Mouse (Mus musculus): ENCODE measurements around the gene Pth. TPM values are rescaled to one million over a fixed set of nuclear protein-coding genes. Genes with fewer than 3 reads are reported as not detected.

The Pth gene
- total and polyA plus RNA-seq, 2 experiments from 2014 or later, result not detected

GRCm38 (mm10) chr7:113416536-113416935, 28.2 kb upstream of the Pth start:
- H3K4me3 ChIP-seq (ENCODE audit: low read depth, low read length), result no peak overlapping the region
- H3K4me1 ChIP-seq (ENCODE audit: insufficient read depth), result no peaks in the 10 kb centered on the region
- no peak overlapping the region for H3K9ac ChIP-seq
- no peak for ATAC-seq
- WGBS, result 95% methylated on average over 1 of the region's 1 CpGs
- no peak for TF ChIP-seq CTCF (IDR thresholded peaks at IDR 0.05; ENCODE audit: low read depth)
- H3K4me2 ChIP-seq (ENCODE audit: low read depth), result no peak overlapping the region
- H3K9me3 ChIP-seq (ENCODE audit: low read length), result no peaks in the 10 kb centered on the region
- H3K27ac ChIP-seq (ENCODE audit: low read depth, low read length), result no peak overlapping the region
- H3K36me3 ChIP-seq (ENCODE audit: insufficient read depth), result no peaks in the 10 kb centered on the region
- DNase-seq, result no peak
- no peaks in the 10 kb centered on the region for H3K27me3 ChIP-seq (ENCODE audit: insufficient read depth, low read length)

GRCm38 (mm10) chr7:113415256-113415655, 26.9 kb upstream of the Pth start:
- Histone ChIP-seq H3K9ac (no peak overlapping the region), H3K27ac (ENCODE audit: low read depth, low read length) (no peak overlapping the region), H3K4me3 (ENCODE audit: low read depth, low read length) (no peak overlapping the region), H3K36me3 (ENCODE audit: insufficient read depth) (no peaks in the 10 kb centered on the region), H3K9me3 (ENCODE audit: low read length) (no peaks in the 10 kb centered on the region), H3K4me2 (ENCODE audit: low read depth) (no peak overlapping the region), H3K4me1 (ENCODE audit: insufficient read depth) (no peaks in the 10 kb centered on the region), H3K27me3 (ENCODE audit: insufficient read depth, low read length) (no peaks in the 10 kb centered on the region)
- DNase-seq, result no peak
- 74% methylated on average over 3 of the region's 3 CpGs for WGBS
- ATAC-seq, result no peak
- TF ChIP-seq CTCF (IDR thresholded peaks at IDR 0.05; ENCODE audit: low read depth), result no peak

GRCm38 (mm10) chr7:113408712-113409111, 20.3 kb upstream of the Pth start:
- TF ChIP-seq CTCF (IDR thresholded peaks at IDR 0.05; ENCODE audit: low read depth), result no peak
- Histone ChIP-seq H3K4me2 (ENCODE audit: low read depth) (no peak overlapping the region), H3K27ac (ENCODE audit: low read depth, low read length) (no peak overlapping the region), H3K36me3 (ENCODE audit: insufficient read depth) (no peaks in the 10 kb centered on the region), H3K4me1 (ENCODE audit: insufficient read depth) (no peaks in the 10 kb centered on the region), H3K9me3 (ENCODE audit: low read length) (no peaks in the 10 kb centered on the region), H3K27me3 (ENCODE audit: insufficient read depth, low read length) (no peaks in the 10 kb centered on the region), H3K9ac (no peak overlapping the region), H3K4me3 (ENCODE audit: low read depth, low read length) (no peak overlapping the region)
- 53% methylated on average over 5 of the region's 5 CpGs for WGBS
- no peak for DNase-seq
- ATAC-seq, result no peak

DNA sequence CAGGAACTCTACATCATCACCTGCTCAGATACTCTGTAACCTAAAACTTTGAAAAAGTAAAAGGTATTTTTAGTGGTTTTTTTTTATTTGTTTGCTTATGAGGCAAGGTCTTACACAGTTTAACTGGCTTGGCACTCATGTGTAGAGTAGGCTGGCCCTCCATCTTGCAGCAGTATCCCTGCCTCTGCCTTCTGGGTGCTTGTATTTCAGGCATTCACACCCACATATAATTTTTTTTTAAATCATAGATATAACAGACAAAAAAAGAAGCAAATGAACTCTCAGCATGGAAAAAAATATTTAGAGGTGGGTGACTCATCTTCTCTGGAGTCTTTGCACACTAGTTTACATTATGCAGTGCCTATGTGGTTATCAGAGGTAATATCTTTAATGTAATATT, 9.7 kb upstream of the Pth start:
- no peak for TF ChIP-seq CTCF (IDR thresholded peaks at IDR 0.05; ENCODE audit: low read depth)
- no peak for ATAC-seq
- Histone ChIP-seq H3K27me3 (ENCODE audit: insufficient read depth, low read length) (no peaks in the 10 kb centered on the region), H3K27ac (ENCODE audit: low read depth, low read length) (no peak overlapping the region), H3K4me1 (ENCODE audit: insufficient read depth) (no peaks in the 10 kb centered on the region), H3K4me3 (ENCODE audit: low read depth, low read length) (no peak overlapping the region), H3K36me3 (ENCODE audit: insufficient read depth) (no peaks in the 10 kb centered on the region), H3K4me2 (ENCODE audit: low read depth) (no peak overlapping the region), H3K9ac (no peak overlapping the region), H3K9me3 (ENCODE audit: low read length) (no peaks in the 10 kb centered on the region)
- DNase-seq, result no peak

- WGBS, result 96% methylated on average over 4 of the region's 4 CpGs
- no peak for ATAC-seq
- H3K4me1 ChIP-seq (ENCODE audit: insufficient read depth), result no peaks in the 10 kb centered on the region
- no peak overlapping the region for H3K27ac ChIP-seq (ENCODE audit: low read depth, low read length)
- H3K9ac ChIP-seq, result no peak overlapping the region
- H3K36me3 ChIP-seq (ENCODE audit: insufficient read depth), result no peaks in the 10 kb centered on the region
- no peak overlapping the region for H3K4me3 ChIP-seq (ENCODE audit: low read depth, low read length)
- DNase-seq, result no peak
- H3K9me3 ChIP-seq (ENCODE audit: low read length), result no peaks in the 10 kb centered on the region
- H3K27me3 ChIP-seq (ENCODE audit: insufficient read depth, low read length), result no peaks in the 10 kb centered on the region
- H3K4me2 ChIP-seq (ENCODE audit: low read depth), result no peak overlapping the region
- no peak for TF ChIP-seq CTCF (IDR thresholded peaks at IDR 0.05; ENCODE audit: low read depth)
Observed at GRCm38 (mm10) chr7:113396661-113397060, 8.3 kb upstream of the Pth start.

GRCm38 (mm10) chr7:113391619-113392018, 3.2 kb upstream of the Pth start:
- H3K4me3 ChIP-seq (ENCODE audit: low read depth, low read length), result no peak overlapping the region
- H3K4me2 ChIP-seq (ENCODE audit: low read depth), result no peak overlapping the region
- H3K4me1 ChIP-seq (ENCODE audit: insufficient read depth), result no peaks in the 10 kb centered on the region
- no peak overlapping the region for H3K9ac ChIP-seq
- no peak for TF ChIP-seq CTCF (IDR thresholded peaks at IDR 0.05; ENCODE audit: low read depth)
- ATAC-seq (no peak), DNase-seq (no peak)
- no peaks in the 10 kb centered on the region for H3K27me3 ChIP-seq (ENCODE audit: insufficient read depth, low read length)
- 82% methylated on average over 2 of the region's 2 CpGs for WGBS
- no peaks in the 10 kb centered on the region for H3K36me3 ChIP-seq (ENCODE audit: insufficient read depth)
- no peaks in the 10 kb centered on the region for H3K9me3 ChIP-seq (ENCODE audit: low read length)
- no peak overlapping the region for H3K27ac ChIP-seq (ENCODE audit: low read depth, low read length)

DNA sequence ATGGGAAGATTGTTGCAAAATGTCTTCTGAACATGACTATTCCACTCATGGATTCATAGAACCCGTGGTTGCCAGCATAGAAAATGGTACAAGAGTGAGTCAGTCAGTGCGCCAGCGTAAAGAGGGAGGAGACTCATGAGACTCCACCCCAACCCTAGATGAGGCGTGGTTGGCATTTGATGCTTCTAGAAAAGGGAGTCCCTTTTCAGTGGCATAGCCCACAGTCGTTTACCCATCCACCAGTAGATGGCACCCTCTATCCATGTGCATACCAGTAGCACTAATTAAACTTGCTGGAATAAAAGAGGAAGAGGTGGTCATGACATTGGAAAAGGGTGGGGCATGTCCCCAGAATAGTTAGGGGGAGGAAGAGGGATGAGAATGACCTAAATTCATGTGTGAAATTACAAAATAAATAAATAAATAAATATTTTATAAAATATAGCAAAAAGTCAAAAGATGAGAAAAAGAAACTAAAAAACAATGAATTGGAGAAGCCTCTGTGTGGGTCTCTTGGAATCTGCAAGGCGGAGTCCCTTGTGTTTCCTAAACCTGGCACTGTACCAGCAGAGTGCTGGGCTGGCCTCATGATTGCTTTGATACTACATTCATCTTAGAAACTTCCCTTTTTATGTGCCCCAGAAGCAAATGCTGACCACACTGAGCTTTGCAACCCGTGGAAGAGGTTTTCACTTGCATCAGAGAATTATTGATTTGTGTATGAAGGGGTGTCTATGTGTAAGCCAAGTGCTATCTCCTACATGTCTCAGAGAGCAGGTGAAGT, 10.3 kb downstream of the Pth start:
- peak; percentile 95 for TF ChIP-seq CTCF (IDR thresholded peaks at IDR 0.05; ENCODE audit: low read depth)
- H3K9me3 ChIP-seq (ENCODE audit: low read length), result no peaks in the 10 kb centered on the region
- no peak overlapping the region for H3K9ac ChIP-seq
- H3K27ac ChIP-seq (ENCODE audit: low read depth, low read length), result no peak overlapping the region
- DNase-seq (peak; percentile 90), ATAC-seq (peak; percentile 95)
- H3K4me3 ChIP-seq (ENCODE audit: low read depth, low read length), result no peak overlapping the region
- WGBS, result 24% methylated on average over 7 of the region's 7 CpGs
- no peak overlapping the region for H3K4me2 ChIP-seq (ENCODE audit: low read depth)
- no peaks in the 10 kb centered on the region for H3K36me3 ChIP-seq (ENCODE audit: insufficient read depth)
- H3K27me3 ChIP-seq (ENCODE audit: insufficient read depth, low read length), result no peaks in the 10 kb centered on the region
- no peaks in the 10 kb centered on the region for H3K4me1 ChIP-seq (ENCODE audit: insufficient read depth)
